Comparison of ENCODE assay signal across 13 mouse cellular contexts in the genomic region with DNA sequence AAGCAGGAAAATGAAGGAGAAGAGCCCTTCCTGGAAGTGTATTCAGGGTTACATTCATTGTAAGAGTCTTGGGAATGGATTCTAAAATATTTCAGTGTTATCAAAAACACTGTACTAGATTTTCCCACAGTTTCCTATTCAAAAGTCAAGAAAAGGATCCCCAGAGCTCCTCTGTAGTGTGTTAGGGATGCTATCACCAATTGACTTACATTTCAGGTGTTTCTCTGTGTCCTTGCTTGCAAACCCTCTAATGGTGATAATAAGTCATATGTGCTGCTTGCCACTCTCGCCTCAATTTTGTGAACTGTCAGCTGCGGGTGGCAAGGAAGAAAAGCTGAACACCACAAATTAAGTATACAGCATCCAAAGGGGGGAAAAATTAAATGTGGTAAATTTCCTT.
"Had no signal": no experiment of that assay in that cellular context is flagged by ENCODE, and none has a peak within 500 bp of the region (broad histone marks: within the 10 kb centered on the region; RNA-seq: fewer than 3 reads in every experiment).

No protein-coding gene starts in this region.

- H3K27ac ChIP-seq: left cerebral cortex, adult 2 months; limb, embryonic 10.5 days; midbrain, embryonic 15.5 days; stomach, postnatal 0 days had no signal

- DNase-seq: kidney, adult 11 months; kidney, adult 9 months; kidney, postnatal 10 days; kidney, postnatal 4 days; lung, adult 2 months; lung, postnatal 36 days; right cerebral cortex, postnatal 14 days had no signal

- H3K9me3 ChIP-seq: limb, embryonic 10.5 days; midbrain, embryonic 15.5 days had no signal

- ATAC-seq: lung, postnatal 0 days; midbrain, embryonic 15.5 days had no signal

- H3K4me3 ChIP-seq: left cerebral cortex, adult 2 months; limb, embryonic 10.5 days; midbrain, embryonic 15.5 days had no signal

- H3K27me3 ChIP-seq: midbrain, embryonic 15.5 days had no signal

- H3K4me2 ChIP-seq: midbrain, embryonic 11.5 days; midbrain, embryonic 15.5 days had no signal

- H3K4me1 ChIP-seq: limb, embryonic 10.5 days; midbrain, embryonic 15.5 days had no signal

- H3K36me3 ChIP-seq: midbrain, embryonic 15.5 days had no signal

- H3K9ac ChIP-seq: midbrain, embryonic 15.5 days had no signal
